Comparison of ENCODE assay signal across 13 mouse cellular contexts in genomic region chr9:7780250-7781150, GRCm38 (mm10). TPM values are rescaled to one million over a fixed set of nuclear protein-coding genes. Genes with fewer than 3 reads are reported as not detected.
DNase-seq lines count a peak whose midpoint lies in the region; ATAC-seq lines count a peak whose summit lies in the region.
"Had no signal": no experiment of that assay in that cellular context is flagged by ENCODE, and none has a peak within 500 bp of the region (broad histone marks: within the 10 kb centered on the region; RNA-seq: fewer than 3 reads in every experiment).

No protein-coding gene starts in this region.

- no peak overlapping the region for H3K4me3 ChIP-seq in liver, embryonic 13.5 days (replicated peaks)
- H3K4me3 ChIP-seq in midbrain, embryonic 14.5 days (replicated peaks; ENCODE audit: low read depth, low read length), result no peak overlapping the region
- H3K4me3 ChIP-seq: forebrain, embryonic 15.5 days; limb, embryonic 12.5 days; midbrain, embryonic 10.5 days had no signal

- H3K27ac ChIP-seq in liver, embryonic 13.5 days, result peak overlapping the region; percentile 74
- H3K27ac ChIP-seq in midbrain, embryonic 14.5 days (replicated peaks; ENCODE audit: low read depth, low read length), result no peak overlapping the region
- H3K27ac ChIP-seq: forebrain, embryonic 15.5 days; limb, embryonic 12.5 days; midbrain, embryonic 10.5 days had no signal

- peak overlapping the region; percentile 43 for H3K4me2 ChIP-seq in liver, embryonic 13.5 days
- no peak overlapping the region for H3K4me2 ChIP-seq in midbrain, embryonic 14.5 days (ENCODE audit: low read length)
- H3K4me2 ChIP-seq: forebrain, embryonic 15.5 days; limb, embryonic 12.5 days had no signal

- peak; percentile 77 to 82 for DNase-seq in B cell, adult 2 months
- peak; percentile 25 for DNase-seq in liver, embryonic 13.5 days
- peak; percentile 54 to 59 for DNase-seq in spleen, adult 18-20 months
- DNase-seq in MN1 (ENCODE audit: low spot score), result no peak
- no peak for DNase-seq in midbrain, embryonic 14.5 days
- no peak for DNase-seq in embryo, embryonic 9.5 days (ENCODE audit: extremely low spot score)
- no peak for DNase-seq in left cerebral cortex, postnatal 36 days (ENCODE audit: low spot score in 2 of 2)
- DNase-seq: adrenal gland, postnatal 25 days had no signal

- no peaks in the 10 kb centered on the region for H3K9me3 ChIP-seq in liver, embryonic 13.5 days (replicated peaks)
- H3K9me3 ChIP-seq in midbrain, embryonic 14.5 days (ENCODE audit: control insufficient read depth, low read length), result no peaks in the 10 kb centered on the region
- H3K9me3 ChIP-seq: forebrain, embryonic 15.5 days; limb, embryonic 12.5 days; midbrain, embryonic 10.5 days had no signal

- intact Hi-C loops in left cerebral cortex, postnatal 36 days (cut with DNase I), result no loop called here

- H3K9ac ChIP-seq in liver, embryonic 13.5 days, result peak overlapping the region; percentile 28; the same call in 1 of the 2 replicates
- H3K9ac ChIP-seq in midbrain, embryonic 14.5 days (replicated peaks; ENCODE audit: low read length), result no peak overlapping the region
- H3K9ac ChIP-seq: forebrain, embryonic 15.5 days; limb, embryonic 12.5 days had no signal

- WGBS in liver, embryonic 13.5 days (ENCODE audit: insufficient replicate concordance), result 28% methylated on average over 8 of the region's 8 CpGs
- WGBS in midbrain, embryonic 14.5 days, result 97% methylated on average over 8 of the region's 8 CpGs

- H3K4me1 ChIP-seq in liver, embryonic 13.5 days (replicated peaks), result peaks cover 71% of the 10 kb centered on the region
- H3K4me1 ChIP-seq in midbrain, embryonic 14.5 days (ENCODE audit: control insufficient read depth, insufficient read depth, low read length), result no peaks in the 10 kb centered on the region
- H3K4me1 ChIP-seq: limb, embryonic 12.5 days had no signal

- ATAC-seq in activated CD4-positive, CD25-positive, alpha-beta regulatory T cell, adult 4 months, result peak; percentile 77
- ATAC-seq in liver, embryonic 13.5 days (ENCODE audit: low read depth), result peak; percentile 87
- ATAC-seq in midbrain, embryonic 14.5 days (ENCODE audit: low FRiP score, low TSS enrichment), result no peak
- ATAC-seq: forebrain, embryonic 15.5 days; hindbrain, embryonic 16.5 days had no signal

- peaks cover 54% of the 10 kb centered on the region for H3K36me3 ChIP-seq in liver, embryonic 13.5 days
- H3K36me3 ChIP-seq in midbrain, embryonic 14.5 days (ENCODE audit: control insufficient read depth, insufficient read depth, low read length), result no peaks in the 10 kb centered on the region

- H3K27me3 ChIP-seq in liver, embryonic 13.5 days, result no peaks in the 10 kb centered on the region
- H3K27me3 ChIP-seq in midbrain, embryonic 14.5 days (ENCODE audit: control insufficient read depth, insufficient read depth, low read length), result no peaks in the 10 kb centered on the region
- H3K27me3 ChIP-seq: forebrain, embryonic 15.5 days; limb, embryonic 12.5 days had no signal

RNA-seq across cellular contexts. Expression of gene Tmem123, which starts 16.7 kb away (rescaled TPM):
- polyA plus RNA-seq in activated CD4-positive, CD25-positive, alpha-beta regulatory T cell, adult 4 months (2017; shearing (Covaris generic)), result 100 to 1,000 TPM; 110 to 119 TPM
- 39.1 and 53.4 TPM in 2 replicates for polyA plus RNA-seq in liver, embryonic 13.5 days (2015; fragmentation: Nextera tagmentation; extraction: Ambion mirVana)
- polyA plus RNA-seq in midbrain, embryonic 14.5 days (2014; fragmentation: Nextera tagmentation; extraction: Ambion mirVana), result 16.1 and 32.0 TPM in 2 replicates
- total RNA-seq in left cerebral cortex, postnatal 36 days (2021), result 10 to 100 TPM; 11.1 to 11.2 TPM

RNA-seq across cellular contexts. Expression of gene Birc2, which starts 56.4 kb away (rescaled TPM):
- 10 to 100 TPM; 94.9 to 96.7 TPM for polyA plus RNA-seq in activated CD4-positive, CD25-positive, alpha-beta regulatory T cell, adult 4 months (2017; shearing (Covaris generic))
- polyA plus RNA-seq in liver, embryonic 13.5 days (2015; fragmentation: Nextera tagmentation; extraction: Ambion mirVana), result 11.7 and 15.7 TPM in 2 replicates
- polyA plus RNA-seq in midbrain, embryonic 14.5 days (2014; fragmentation: Nextera tagmentation; extraction: Ambion mirVana), result 41.7 and 57.7 TPM in 2 replicates
- 10 to 100 TPM; 32.2 to 34.9 TPM for total RNA-seq in left cerebral cortex, postnatal 36 days (2021)

Comparison
In these comparisons a context has a peak if more than half of its experiments do, and no peak if none do; other contexts are left out.
1. DNase-seq: peak in B cell, adult 2 months (2 of 2), liver, embryonic 13.5 days (single experiment) and spleen, adult 18-20 months (2 of 2); none in MN1 (single experiment), midbrain, embryonic 14.5 days (single experiment), embryo, embryonic 9.5 days (single experiment) and left cerebral cortex, postnatal 36 days (0 of 2).